Mouse (Mus musculus): Measurements from ENCODE around the gene Gpat3. TPM values are rescaled to one million over a fixed set of nuclear protein-coding genes. Genes with fewer than 3 reads are reported as not detected.

The Gpat3 gene
- polyA plus RNA-seq, 1 experiment from 2014 or later, result 6.4 TPM

- TF ChIP-seq CTCF (IDR thresholded peaks at IDR 0.05; ENCODE audit: low read depth) (no peak), EP300 (optimal IDR thresholded peaks at IDR 0.05) (no peak)
- DNase-seq (ENCODE audit: low spot score), result no peak
- Histone ChIP-seq H3K27me3 (ENCODE audit: control insufficient read depth, insufficient read depth, low read length) (no peaks in the 10 kb centered on the region), H3K9me3 (ENCODE audit: control insufficient read depth, low read length) (no peaks in the 10 kb centered on the region), H3K9ac (ENCODE audit: low read length) (no peak overlapping the region), H3K36me3 (ENCODE audit: control insufficient read depth, insufficient read depth, low read length) (no peaks in the 10 kb centered on the region), H3K4me2 (replicated peaks; ENCODE audit: low read depth) (no peak overlapping the region), H3K27ac (replicated peaks) (no peak overlapping the region), H3K4me1 (replicated peaks; ENCODE audit: control insufficient read depth, insufficient read depth) (no peaks in the 10 kb centered on the region), H3K4me3 (ENCODE audit: low read depth, low read length) (no peak overlapping the region)
- 63% methylated on average over 5 of the region's 5 CpGs for WGBS
- ATAC-seq (ENCODE audit: low FRiP score, low TSS enrichment), result no peak
These were observed 55.5 kb downstream of the Gpat3 start for GRCm38 (mm10) chr5:100901046-100901445.

GRCm38 (mm10) chr5:100908478-100908877 lies 63.0 kb downstream of the Gpat3 start:
- H3K9ac ChIP-seq (ENCODE audit: low read length), result no peak overlapping the region
- TF ChIP-seq EP300 (optimal IDR thresholded peaks at IDR 0.05), result no peak
- no peak for TF ChIP-seq CTCF (IDR thresholded peaks at IDR 0.05; ENCODE audit: low read depth)
- no peak overlapping the region for H3K4me2 ChIP-seq (replicated peaks; ENCODE audit: low read depth)
- H3K9me3 ChIP-seq (ENCODE audit: control insufficient read depth, low read length), result no peaks in the 10 kb centered on the region
- ATAC-seq (ENCODE audit: low FRiP score, low TSS enrichment) (no peak), DNase-seq (ENCODE audit: low spot score) (no peak)
- no peak overlapping the region for H3K27ac ChIP-seq (replicated peaks)
- H3K4me3 ChIP-seq (ENCODE audit: low read depth, low read length), result no peak overlapping the region
- H3K27me3 ChIP-seq (ENCODE audit: control insufficient read depth, insufficient read depth, low read length), result no peaks in the 10 kb centered on the region
- no peaks in the 10 kb centered on the region for H3K4me1 ChIP-seq (replicated peaks; ENCODE audit: control insufficient read depth, insufficient read depth)
- 80% methylated on average over 7 of the region's 7 CpGs for WGBS
- no peaks in the 10 kb centered on the region for H3K36me3 ChIP-seq (ENCODE audit: control insufficient read depth, insufficient read depth, low read length)

- no peak overlapping the region for H3K9ac ChIP-seq (ENCODE audit: low read length)
- H3K36me3 ChIP-seq (ENCODE audit: control insufficient read depth, insufficient read depth, low read length), result no peaks in the 10 kb centered on the region
- no peak overlapping the region for H3K4me2 ChIP-seq (replicated peaks; ENCODE audit: low read depth)
- H3K4me1 ChIP-seq (replicated peaks; ENCODE audit: control insufficient read depth, insufficient read depth), result no peaks in the 10 kb centered on the region
- no peak overlapping the region for H3K27ac ChIP-seq (replicated peaks)
- H3K27me3 ChIP-seq (ENCODE audit: control insufficient read depth, insufficient read depth, low read length), result no peaks in the 10 kb centered on the region
- H3K4me3 ChIP-seq (ENCODE audit: low read depth, low read length), result no peak overlapping the region
- DNase-seq (ENCODE audit: low spot score) (no peak), ATAC-seq (ENCODE audit: low FRiP score, low TSS enrichment) (no peak)
- 66% methylated on average over 10 of the region's 10 CpGs for whole genome bisulfite sequencing
- no peak for TF ChIP-seq EP300 (optimal IDR thresholded peaks at IDR 0.05)
- TF ChIP-seq CTCF (IDR thresholded peaks at IDR 0.05; ENCODE audit: low read depth), result no peak
- H3K9me3 ChIP-seq (ENCODE audit: control insufficient read depth, low read length), result no peaks in the 10 kb centered on the region
These were observed 63.4 kb downstream of the Gpat3 start for GRCm38 (mm10) chr5:100908901-100909300.

GRCm38 (mm10) chr5:100909691-100910090 lies 64.2 kb downstream of the Gpat3 start:
- no peak overlapping the region for H3K27ac ChIP-seq (replicated peaks)
- no peaks in the 10 kb centered on the region for H3K9me3 ChIP-seq (ENCODE audit: control insufficient read depth, low read length)
- no peaks in the 10 kb centered on the region for H3K27me3 ChIP-seq (ENCODE audit: control insufficient read depth, insufficient read depth, low read length)
- WGBS, result 64% methylated on average over 11 of the region's 11 CpGs
- ATAC-seq (ENCODE audit: low FRiP score, low TSS enrichment), result no peak
- no peak for DNase-seq (ENCODE audit: low spot score)
- TF ChIP-seq CTCF (IDR thresholded peaks at IDR 0.05; ENCODE audit: low read depth) (no peak), EP300 (optimal IDR thresholded peaks at IDR 0.05) (no peak)
- H3K4me2 ChIP-seq (replicated peaks; ENCODE audit: low read depth), result no peak overlapping the region
- no peaks in the 10 kb centered on the region for H3K4me1 ChIP-seq (replicated peaks; ENCODE audit: control insufficient read depth, insufficient read depth)
- H3K9ac ChIP-seq (ENCODE audit: low read length), result no peak overlapping the region
- no peaks in the 10 kb centered on the region for H3K36me3 ChIP-seq (ENCODE audit: control insufficient read depth, insufficient read depth, low read length)
- H3K4me3 ChIP-seq (ENCODE audit: low read depth, low read length), result no peak overlapping the region

- no peaks in the 10 kb centered on the region for H3K36me3 ChIP-seq (ENCODE audit: control insufficient read depth, insufficient read depth, low read length)
- no peak for DNase-seq (ENCODE audit: low spot score)
- WGBS, result 70% methylated on average over 19 of the region's 19 CpGs
- H3K27ac ChIP-seq (replicated peaks), result no peak overlapping the region
- no peak for TF ChIP-seq EP300 (optimal IDR thresholded peaks at IDR 0.05)
- peak; percentile 53 for TF ChIP-seq CTCF (IDR thresholded peaks at IDR 0.05; ENCODE audit: low read depth)
- H3K9ac ChIP-seq (ENCODE audit: low read length), result no peak overlapping the region
- H3K4me2 ChIP-seq (replicated peaks; ENCODE audit: low read depth), result no peak overlapping the region
- no peaks in the 10 kb centered on the region for H3K27me3 ChIP-seq (ENCODE audit: control insufficient read depth, insufficient read depth, low read length)
- no peak for ATAC-seq (ENCODE audit: low FRiP score, low TSS enrichment)
- H3K4me3 ChIP-seq (ENCODE audit: low read depth, low read length), result no peak overlapping the region
- no peaks in the 10 kb centered on the region for H3K4me1 ChIP-seq (replicated peaks; ENCODE audit: control insufficient read depth, insufficient read depth)
- H3K9me3 ChIP-seq (ENCODE audit: control insufficient read depth, low read length), result no peaks in the 10 kb centered on the region
These were observed 66.1 kb downstream of the Gpat3 start for GRCm38 (mm10) chr5:100911502-100912097.

- H3K9ac ChIP-seq (ENCODE audit: low read length), result no peak overlapping the region
- TF ChIP-seq CTCF (IDR thresholded peaks at IDR 0.05; ENCODE audit: low read depth), result no peak
- TF ChIP-seq EP300 (optimal IDR thresholded peaks at IDR 0.05), result no peak
- no peak for DNase-seq (ENCODE audit: low spot score)
These were observed 66.9 kb downstream of the Gpat3 start for GRCm38 (mm10) chr5:100912366-100912765.

More at GRCm38 (mm10) chr5:100912366-100912765, 66.9 kb downstream of the Gpat3 start:
- WGBS, result 75% methylated on average over 7 of the region's 7 CpGs
- Histone ChIP-seq H3K27me3 (ENCODE audit: control insufficient read depth, insufficient read depth, low read length) (no peaks in the 10 kb centered on the region), H3K4me3 (ENCODE audit: low read depth, low read length) (no peak overlapping the region), H3K4me1 (replicated peaks; ENCODE audit: control insufficient read depth, insufficient read depth) (no peaks in the 10 kb centered on the region), H3K27ac (replicated peaks) (no peak overlapping the region), H3K4me2 (replicated peaks; ENCODE audit: low read depth) (no peak overlapping the region), H3K9me3 (ENCODE audit: control insufficient read depth, low read length) (no peaks in the 10 kb centered on the region), H3K36me3 (ENCODE audit: control insufficient read depth, insufficient read depth, low read length) (no peaks in the 10 kb centered on the region)
- ATAC-seq (ENCODE audit: low FRiP score, low TSS enrichment), result no peak

All from stomach, postnatal 0 days (tissue).